Mouse (Mus musculus): Measurements from ENCODE around the gene Gm5416.
"Not testable (repeated sequence)": the region's sequence is repeated elsewhere in the genome, so short reads cannot be mapped to it uniquely, and the experiment has no call there.

The Gm5416 gene

GRCm38 (mm10) chr16:36209967-36210453 lies at the start of gene Gm5416:
TSS of gene Gm5416 (plus strand) at chr16:36210403.
- no peak for DNase-seq (ENCODE audit: low read depth in 1 of 2, low spot score in 2 of 2)

GRCm38 (mm10) chr16:36167841-36168240 lies 42.4 kb upstream of the Gm5416 start:
- DNase-seq (ENCODE audit: low read depth in 1 of 2, low spot score in 2 of 2) = not testable (repeated sequence)

GRCm38 (mm10) chr16:36176108-36176507 lies 34.1 kb upstream of the Gm5416 start:
- DNase-seq (ENCODE audit: low read depth in 1 of 2, low spot score in 2 of 2) = no peak

- no peak for DNase-seq (ENCODE audit: low read depth in 1 of 2, low spot score in 2 of 2)
Measured at GRCm38 (mm10) chr16:36179910-36180309, 30.3 kb upstream of the Gm5416 start.

- DNase-seq (ENCODE audit: low read depth in 1 of 2, low spot score in 2 of 2) = not testable (repeated sequence)
Measured at GRCm38 (mm10) chr16:36183912-36184311, 26.3 kb upstream of the Gm5416 start, which contains the start of gene Gm5483. TSS of gene Gm5483 (plus strand) at chr16:36184212.

GRCm38 (mm10) chr16:36199226-36199625 lies 11.0 kb upstream of the Gm5416 start:
- DNase-seq (ENCODE audit: low read depth in 1 of 2, low spot score in 2 of 2) = no peak

- no peak for DNase-seq (ENCODE audit: low read depth in 1 of 2, low spot score in 2 of 2)
Measured at GRCm38 (mm10) chr16:36203846-36204245, 6.4 kb upstream of the Gm5416 start.

GRCm38 (mm10) chr16:36205684-36206083 lies 4.5 kb upstream of the Gm5416 start:
- not testable (repeated sequence) for DNase-seq (ENCODE audit: low read depth in 1 of 2, low spot score in 2 of 2)

GRCm38 (mm10) chr16:36221168-36221567 lies 11.0 kb downstream of the Gm5416 start, which contains the start of gene 2010005H15Rik:
TSS of gene 2010005H15Rik (plus strand) at chr16:36221468.
- DNase-seq (ENCODE audit: low read depth in 1 of 2, low spot score in 2 of 2) = not testable (repeated sequence)

GRCm38 (mm10) chr16:36260585-36260984 lies 50.4 kb downstream of the Gm5416 start:
- not testable (repeated sequence) for DNase-seq (ENCODE audit: low read depth in 1 of 2, low spot score in 2 of 2)

All from monocyte, adult 2 months (primary cell).